Mouse (Mus musculus) splenic B cell, adult 2 months (primary cell): ENCODE results near the gene Col18a1.

Experiments
- DNase-seq: peaks from one replicate; pipeline ENCODE4 v3.0.0-alpha.2; 2011; ENCODE audit warnings: low read depth, low spot score
- H3K27me3 ChIP-seq: 2 replicates; pipeline ENCODE4 v1.6.1; 2012; ENCODE audit warnings: mild to moderate bottlenecking, low read length, moderate library complexity, mixed read lengths; ENCODE audit not compliant: control insufficient read depth, poor library complexity, insufficient read depth, severe bottlenecking
- H3K36me3 ChIP-seq: 2 replicates; pipeline ENCODE4 v1.6.1; 2012; ENCODE audit warnings: mild to moderate bottlenecking, low read length, moderate library complexity, mixed read lengths; ENCODE audit not compliant: control insufficient read depth, poor library complexity, insufficient read depth, severe bottlenecking

Col18a1 gene

GRCm38 (mm10) chr10:77159573-77159972, 6.8 kb downstream of the Col18a1 start:
- DNase-seq, result no peak
- H3K36me3 ChIP-seq, result no peaks in the 10 kb centered on the region
- no peaks in the 10 kb centered on the region for H3K27me3 ChIP-seq

GRCm38 (mm10) chr10:77158948-77159347, 7.4 kb downstream of the Col18a1 start:
- no peak for DNase-seq
- no peaks in the 10 kb centered on the region for H3K27me3 ChIP-seq
- no peaks in the 10 kb centered on the region for H3K36me3 ChIP-seq

GRCm38 (mm10) chr10:77157245-77158019, 8.9 kb downstream of the Col18a1 start:
- DNase-seq, result no peak
- no peaks in the 10 kb centered on the region for H3K36me3 ChIP-seq
- H3K27me3 ChIP-seq, result no peaks in the 10 kb centered on the region

GRCm38 (mm10) chr10:77152178-77152621, 14.1 kb downstream of the Col18a1 start:
- Histone ChIP-seq H3K36me3 (no peaks in the 10 kb centered on the region), H3K27me3 (no peaks in the 10 kb centered on the region)
- no peak for DNase-seq

DNA sequence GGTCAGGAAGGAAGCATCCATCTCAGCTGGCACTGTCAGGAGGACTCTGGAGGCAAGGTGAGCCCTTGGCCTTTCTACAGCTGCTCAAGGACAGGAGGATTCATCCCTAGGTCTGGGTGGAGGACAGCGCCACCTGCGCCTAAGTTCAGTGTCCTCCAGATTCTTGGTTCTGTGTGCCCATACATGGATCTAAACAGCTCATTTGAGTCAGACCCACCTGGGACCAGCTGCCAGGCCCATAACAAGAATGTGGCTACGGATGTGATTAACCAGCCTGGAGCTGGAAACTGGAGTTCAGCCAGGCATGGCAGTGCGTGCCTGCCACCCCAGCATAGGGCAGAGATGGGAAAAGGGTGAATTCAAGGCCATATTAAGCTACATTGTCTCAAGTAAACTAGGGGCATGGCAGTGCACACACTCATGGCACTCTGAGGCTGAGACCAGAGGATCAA, 14.8 kb downstream of the Col18a1 start:
- Histone ChIP-seq H3K36me3 (no peaks in the 10 kb centered on the region), H3K27me3 (no peaks in the 10 kb centered on the region)
- DNase-seq, result no peak

DNA sequence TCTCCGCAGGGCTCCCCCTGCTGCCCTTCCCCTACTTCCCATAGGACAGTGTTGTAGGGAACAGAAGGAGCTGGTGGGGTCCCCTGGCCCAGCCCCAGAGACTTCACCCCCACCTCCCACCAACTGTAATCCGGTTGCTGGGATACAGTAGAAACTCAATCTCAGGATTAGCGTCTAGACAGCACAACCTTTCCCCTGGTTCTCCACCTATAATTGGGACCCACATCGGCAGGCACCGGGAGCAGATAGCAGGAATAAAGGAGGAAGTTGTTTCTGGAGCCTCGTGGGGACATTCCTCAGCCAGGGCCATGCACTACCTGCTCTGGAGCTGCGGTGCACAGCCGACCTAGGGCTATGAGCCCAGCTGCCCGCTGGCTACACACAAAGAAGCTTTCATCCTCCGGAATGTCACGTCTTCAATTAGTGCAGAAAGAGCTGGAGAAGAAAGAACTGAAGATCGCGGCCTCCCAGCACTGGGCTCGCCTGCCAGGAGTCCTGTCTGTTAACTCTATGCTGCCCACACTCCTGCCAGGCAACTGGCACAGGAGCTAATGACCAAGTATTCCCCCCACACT, 15.3 kb downstream of the Col18a1 start:
- DNase-seq, result no peak
- no peaks in the 10 kb centered on the region for H3K36me3 ChIP-seq
- H3K27me3 ChIP-seq, result no peaks in the 10 kb centered on the region

DNA sequence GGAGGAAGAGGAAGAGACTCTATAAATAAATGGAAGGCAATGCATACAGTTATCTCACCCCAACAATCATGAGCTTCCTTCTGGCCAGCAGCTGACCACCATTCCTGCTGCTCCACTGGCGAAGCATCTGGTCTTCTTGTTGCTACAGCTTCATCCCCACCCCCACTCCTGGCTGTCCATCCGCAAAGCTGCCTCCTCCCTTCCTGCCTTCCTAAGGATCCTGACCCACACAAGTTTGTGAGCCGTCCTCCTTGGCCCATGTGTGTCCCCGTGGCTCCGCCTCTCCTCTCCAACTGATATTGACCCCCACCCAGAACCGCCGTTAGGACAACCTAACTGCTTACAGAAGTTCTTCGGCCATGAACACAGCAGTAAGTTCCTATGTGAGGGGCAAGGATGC, 16.3 kb downstream of the Col18a1 start:
- DNase-seq, result no peak
- Histone ChIP-seq H3K36me3 (no peaks in the 10 kb centered on the region), H3K27me3 (no peaks in the 10 kb centered on the region)

DNA sequence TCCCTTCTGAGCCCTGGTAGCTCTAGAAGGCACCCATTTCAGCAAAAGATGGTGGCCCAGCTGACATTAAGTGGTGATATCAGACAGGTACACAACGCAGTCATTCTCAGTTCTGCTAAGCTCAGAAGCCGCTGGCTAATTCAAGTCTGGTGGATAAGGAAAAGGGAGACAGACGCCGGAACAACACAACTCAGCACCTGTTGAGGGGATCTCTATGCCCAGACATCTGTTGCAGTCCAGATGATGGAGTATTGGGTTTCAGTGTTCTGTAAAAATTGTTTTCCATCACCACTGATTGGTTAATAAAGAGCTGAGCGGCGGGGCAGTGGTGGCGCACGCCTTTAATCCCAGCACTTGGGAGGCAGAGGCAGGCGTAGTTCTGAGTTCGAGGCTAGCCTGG, 18.8 kb downstream of the Col18a1 start:
- no peak for DNase-seq
- Histone ChIP-seq H3K27me3 (no peaks in the 10 kb centered on the region), H3K36me3 (no peaks in the 10 kb centered on the region)

DNA sequence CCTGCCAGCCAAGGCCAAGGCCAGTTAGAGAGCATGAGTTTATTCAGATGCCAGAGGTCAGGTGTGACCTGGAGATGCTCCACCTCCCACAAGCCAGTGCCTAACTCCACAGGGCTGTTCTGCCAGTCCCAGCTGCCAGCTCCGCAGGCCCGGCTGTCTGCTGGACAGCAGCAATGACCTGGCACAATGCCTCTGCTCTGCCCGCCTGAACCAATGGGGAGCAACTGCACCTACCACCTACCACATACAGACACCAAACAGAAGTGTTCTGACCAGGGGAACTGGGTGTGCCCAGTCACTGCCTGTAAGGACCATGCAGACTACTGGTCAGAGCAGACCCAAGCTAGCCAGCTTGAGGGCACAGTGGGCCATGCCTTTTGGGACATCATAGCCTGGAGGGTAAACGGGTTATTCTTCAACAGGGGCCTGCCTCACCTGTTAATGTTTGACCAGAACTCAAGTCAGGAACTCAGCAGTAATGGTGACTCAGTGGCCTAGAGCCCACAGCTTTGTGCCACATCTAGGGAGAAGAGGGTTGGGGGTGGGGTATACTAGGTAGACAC, 19.4 kb downstream of the Col18a1 start:
- H3K27me3 ChIP-seq, result no peaks in the 10 kb centered on the region
- DNase-seq, result no peak
- H3K36me3 ChIP-seq, result no peaks in the 10 kb centered on the region

DNA sequence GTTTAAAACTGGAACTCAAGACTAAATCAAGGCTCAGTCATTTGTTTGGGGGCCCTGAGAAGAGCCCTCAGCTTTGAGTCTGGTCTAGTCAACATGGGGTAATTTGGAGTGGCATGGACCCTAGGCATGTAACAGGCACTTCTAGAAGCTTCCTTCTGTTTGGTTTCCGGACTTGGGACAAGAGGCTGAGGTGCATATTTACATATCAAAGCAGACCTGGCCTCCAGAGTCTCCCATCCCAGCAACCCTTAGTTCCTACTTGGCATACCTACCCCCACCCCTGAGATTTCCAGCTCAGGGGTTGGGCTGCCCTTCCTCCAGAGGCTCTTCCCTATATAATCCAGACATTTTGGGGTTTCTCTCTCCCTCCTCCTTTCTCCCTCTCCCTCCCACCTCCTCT, 20.4 kb downstream of the Col18a1 start:
- DNase-seq, result no peak
- H3K36me3 ChIP-seq, result no peaks in the 10 kb centered on the region
- H3K27me3 ChIP-seq, result no peaks in the 10 kb centered on the region

DNA sequence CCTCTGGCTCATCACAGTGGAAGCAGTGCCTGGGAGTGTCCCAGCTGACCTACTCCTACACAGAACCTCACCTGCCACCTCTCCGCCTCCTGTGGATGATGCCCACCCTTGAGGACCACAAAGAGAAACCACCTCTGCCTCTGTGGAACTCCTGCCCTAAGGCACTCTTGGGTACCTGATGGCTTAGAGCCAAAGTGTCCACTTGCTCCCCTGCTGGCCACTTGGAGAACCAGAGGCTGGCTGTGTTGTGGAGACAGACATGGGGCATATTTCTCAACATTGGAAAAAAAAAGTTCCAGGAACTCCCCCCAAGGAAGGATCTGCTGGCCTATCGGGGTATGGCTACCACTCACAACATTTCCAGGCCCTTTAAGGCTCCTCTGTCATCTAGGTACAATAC, 22.0 kb downstream of the Col18a1 start:
- no peak for DNase-seq
- Histone ChIP-seq H3K27me3 (no peaks in the 10 kb centered on the region), H3K36me3 (no peaks in the 10 kb centered on the region)

DNA sequence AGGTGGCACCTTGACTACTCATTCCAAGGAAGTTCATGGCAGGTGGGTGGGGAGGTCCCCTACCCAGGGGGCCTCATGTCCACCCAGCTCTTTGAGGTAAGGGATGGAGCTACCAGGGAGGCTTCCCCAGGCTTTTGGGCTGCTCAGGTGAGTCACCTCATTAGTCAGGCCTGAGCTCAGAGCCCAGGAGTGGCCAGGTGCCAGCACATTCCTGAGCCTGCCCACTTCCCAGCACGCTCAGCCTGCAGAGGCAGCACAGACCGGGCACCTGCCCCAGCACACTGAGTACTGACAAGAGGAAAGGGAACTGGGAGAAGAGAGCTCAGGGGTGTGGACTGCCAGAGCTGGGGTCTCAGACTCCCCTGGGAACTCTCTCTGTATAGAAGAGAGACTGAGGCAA, 24.0 kb downstream of the Col18a1 start:
- DNase-seq, result no peak
- Histone ChIP-seq H3K36me3 (no peaks in the 10 kb centered on the region), H3K27me3 (no peaks in the 10 kb centered on the region)

- Histone ChIP-seq H3K27me3 (no peaks in the 10 kb centered on the region), H3K36me3 (no peaks in the 10 kb centered on the region)
- no peak for DNase-seq
Observed at GRCm38 (mm10) chr10:77138304-77138703, 28.0 kb downstream of the Col18a1 start.

DNA sequence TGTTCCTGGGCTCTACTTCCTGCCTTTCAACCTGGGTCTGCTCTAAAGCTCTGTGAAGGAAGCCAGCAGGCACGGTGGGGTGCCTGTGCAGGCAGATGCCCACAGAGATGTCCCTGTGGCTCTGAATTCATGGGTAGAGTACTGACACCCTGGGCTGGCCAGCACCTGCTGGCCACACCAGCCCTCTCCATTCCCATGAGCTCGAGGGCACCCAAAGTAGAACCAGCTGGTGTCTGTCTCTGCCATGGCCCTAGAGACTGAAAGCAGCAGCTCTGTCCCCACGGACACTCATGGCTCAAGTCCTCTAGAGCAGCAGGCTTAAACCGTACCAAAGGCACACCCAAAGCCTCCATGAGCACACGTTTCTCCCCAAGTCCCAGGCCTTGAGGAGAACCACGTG, 30.1 kb downstream of the Col18a1 start:
- Histone ChIP-seq H3K27me3 (no peaks in the 10 kb centered on the region), H3K36me3 (no peaks in the 10 kb centered on the region)
- no peak for DNase-seq

DNA sequence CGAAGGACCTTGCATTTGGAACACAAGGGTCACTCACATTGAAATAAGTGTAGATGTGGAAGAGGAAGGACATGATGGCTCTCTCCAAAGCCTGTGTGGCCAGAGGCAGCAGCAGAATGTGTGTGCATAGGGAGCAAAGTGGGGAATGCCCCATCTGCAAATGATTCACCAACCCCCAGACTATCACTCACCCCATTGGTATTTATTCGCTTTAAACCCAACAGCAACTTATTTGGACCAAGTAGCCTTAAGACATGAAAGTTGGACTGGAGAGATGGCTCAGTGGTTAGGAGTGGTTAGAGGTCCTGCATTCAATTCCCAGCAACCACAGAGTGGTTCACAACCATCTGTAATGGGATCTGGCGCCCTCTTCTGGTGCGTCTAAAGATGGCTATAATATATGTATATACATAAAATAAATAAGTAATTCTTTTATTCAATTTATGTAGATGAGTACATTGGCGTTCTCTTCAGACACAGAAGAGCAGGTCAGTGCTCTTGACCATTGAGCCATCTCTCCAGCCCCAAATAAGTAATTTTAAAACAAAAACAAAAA, 31.0 kb downstream of the Col18a1 start:
- DNase-seq, result no peak
- H3K36me3 ChIP-seq, result no peaks in the 10 kb centered on the region
- H3K27me3 ChIP-seq, result no peaks in the 10 kb centered on the region
